ENCODE assay signal across 17 mouse cellular contexts in the genomic region with DNA sequence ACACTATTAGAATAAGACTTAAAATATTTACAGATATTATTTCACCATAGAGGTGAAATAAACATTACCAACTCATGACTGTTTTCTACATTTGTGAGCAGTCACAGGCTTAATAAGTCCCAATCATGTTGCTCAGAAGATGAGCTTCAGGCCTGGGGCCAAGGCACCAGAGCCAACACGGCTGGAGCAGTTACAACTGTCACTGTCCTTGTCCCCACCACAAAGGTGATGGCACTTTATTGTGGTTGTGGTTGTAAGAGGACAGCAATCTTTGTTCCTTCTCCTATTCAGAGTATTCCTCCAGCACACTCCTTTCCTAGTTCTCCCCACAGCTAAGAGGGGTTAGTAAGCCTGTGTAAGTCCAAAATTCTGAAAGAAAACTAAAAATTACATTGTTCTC. TPM values are rescaled to one million over a fixed set of nuclear protein-coding genes. Genes with fewer than 3 reads are reported as not detected.
DNase-seq lines count a peak whose midpoint lies in the region; ATAC-seq and TF ChIP-seq lines count a peak whose summit lies in the region.
"Had no signal": no experiment of that assay in that cellular context is flagged by ENCODE, and none has a peak within 500 bp of the region (broad histone marks: within the 10 kb centered on the region; RNA-seq: fewer than 3 reads in every experiment).

No protein-coding gene starts in this region.

- peak; percentile 44 to 52 for DNase-seq in cerebellum, adult 18-20 months
- peak; percentile 34 for DNase-seq in G1E (ENCODE audit: low spot score)
- peak; percentile 47 to 63 for DNase-seq in cerebellum, adult 2 months
- DNase-seq in retina, embryonic 14.5 days (ENCODE audit: low spot score) = no peak
- no peak for DNase-seq in layer of hippocampus, postnatal 14 days (ENCODE audit: low spot score in 2 of 2)
- DNase-seq in retina, postnatal 1 day = no peak
- DNase-seq: gastrocnemius, adult 2 months; heart, adult 18-20 months; midbrain, embryonic 14.5 days had no signal

- peaks cover 32% of the 10 kb centered on the region for H3K36me3 ChIP-seq in G1E (replicated peaks)
- H3K36me3 ChIP-seq: forebrain, embryonic 12.5 days; heart, embryonic 13.5 days; intestine, embryonic 15.5 days had no signal

- H3K9me3 ChIP-seq in G1E (replicated peaks) = no peaks in the 10 kb centered on the region
- H3K9me3 ChIP-seq: forebrain, embryonic 12.5 days; heart, embryonic 13.5 days; hindbrain, embryonic 13.5 days; intestine, embryonic 15.5 days had no signal

- H3K27me3 ChIP-seq in G1E (ENCODE audit: insufficient read depth, low read length) = no peaks in the 10 kb centered on the region
- no peaks in the 10 kb centered on the region for H3K27me3 ChIP-seq in cerebellum, adult 2 months (ENCODE audit: control insufficient read depth, insufficient read depth, low read length)
- H3K27me3 ChIP-seq: forebrain, embryonic 12.5 days; heart, embryonic 13.5 days; hindbrain, embryonic 13.5 days; intestine, embryonic 15.5 days; Patski had no signal

- H3K4me1 ChIP-seq in G1E (ENCODE audit: insufficient read depth, low read depth, low read length) = peaks cover 51% of the 10 kb centered on the region
- peaks cover 7% of the 10 kb centered on the region for H3K4me1 ChIP-seq in cerebellum, adult 2 months (ENCODE audit: control insufficient read depth, insufficient read depth, low read length)
- H3K4me1 ChIP-seq: forebrain, embryonic 12.5 days; hindbrain, embryonic 13.5 days; intestine, embryonic 15.5 days had no signal

- H3K27ac ChIP-seq in cerebellum, adult 2 months (ENCODE audit: insufficient read depth, low read length) = no peak overlapping the region
- H3K27ac ChIP-seq: forebrain, embryonic 12.5 days; heart, embryonic 13.5 days; hindbrain, embryonic 13.5 days; intestine, embryonic 15.5 days had no signal

- no peak; the same call in 1 of the 2 replicates for ATAC-seq in cerebellum, adult (ENCODE audit: insufficient number of reproducible peaks, low FRiP score, low TSS enrichment)
- peak; percentile 23; the same call in 1 of the 2 replicates for ATAC-seq in G1E (ENCODE audit: extremely low read depth, insufficient number of reproducible peaks, low FRiP score, poor library complexity, severe bottlenecking)
- ATAC-seq in granulocyte monocyte progenitor cell, adult 5-6 weeks (replicated peaks; ENCODE audit: poor library complexity, severe bottlenecking) = peak; percentile 59
- ATAC-seq: intestine, embryonic 15.5 days; lung, postnatal 0 days; Patski had no signal

- TF ChIP-seq POLR2A in cerebellum, adult 2 months (IDR thresholded peaks at IDR 0.05; ENCODE audit: borderline replicate concordance, insufficient read depth, low read length) = no peak

- H3K4me3 ChIP-seq in G1E (ENCODE audit: low read depth, low read length) = no peak overlapping the region; the same call in 1 of the 2 replicates
- H3K4me3 ChIP-seq in cerebellum, adult 2 months (replicated peaks; ENCODE audit: insufficient read depth, low read depth, low read length) = no peak overlapping the region
- H3K4me3 ChIP-seq: forebrain, embryonic 12.5 days; gastrocnemius, adult 2 months; heart, embryonic 13.5 days; hindbrain, embryonic 13.5 days; intestine, embryonic 15.5 days had no signal

- TF ChIP-seq CTCF in G1E (IDR thresholded peaks at IDR 0.05; ENCODE audit: low read depth, low read length) = no peak
- no peak for TF ChIP-seq CTCF in cerebellum, adult 2 months (IDR thresholded peaks at IDR 0.05; ENCODE audit: borderline replicate concordance, insufficient read depth, low read depth, low read length)

- WGBS in cerebellum, adult 2 months = 4% methylated on average over 1 of the region's 1 CpGs

RNA-seq across cellular contexts. Expression of gene Rps6ka5, which starts 45.5 kb away (rescaled TPM):
- total RNA-seq in G1E (2014; fragmentation: Nextera tagmentation) = 41.5 and 43.2 TPM in 2 replicates
- total RNA-seq in G1E (2017) = 52.2 TPM in 2 replicates
- polyA plus RNA-seq in G1E (2012) = 10.9 and 12.6 TPM in 2 replicates
- 22.9 and 25.0 TPM in 2 replicates for polyA plus RNA-seq in cerebellum, adult 2 months (2012; rRNA removed)
- 22.1 and 24.8 TPM in 2 replicates for total RNA-seq in granulocyte monocyte progenitor cell, adult 5-6 weeks (2014; fragmentation: Nextera tagmentation)
- total RNA-seq in granulocyte monocyte progenitor cell, adult 5-6 weeks (2017) = 34.5 and 40.2 TPM in 2 replicates
- 10 to 100 TPM; 17.1 to 17.6 TPM for total RNA-seq in layer of hippocampus, postnatal 14 days (2021)

Comparison
In these comparisons a context has a peak if more than half of its experiments do, and no peak if none do; other contexts are left out.
1. DNase-seq: peak in cerebellum, adult 18-20 months (2 of 2), G1E (single experiment) and cerebellum, adult 2 months (2 of 2); none in retina, embryonic 14.5 days (single experiment), layer of hippocampus, postnatal 14 days (0 of 2) and retina, postnatal 1 day (single experiment).